Mouse (Mus musculus): ENCODE measurements around the gene Dscaml1. TPM values are rescaled to one million over a fixed set of nuclear protein-coding genes. Genes with fewer than 3 reads are reported as not detected.

Gene Dscaml1
- polyA plus RNA-seq, 1 experiment: 11.3 TPM

DNA sequence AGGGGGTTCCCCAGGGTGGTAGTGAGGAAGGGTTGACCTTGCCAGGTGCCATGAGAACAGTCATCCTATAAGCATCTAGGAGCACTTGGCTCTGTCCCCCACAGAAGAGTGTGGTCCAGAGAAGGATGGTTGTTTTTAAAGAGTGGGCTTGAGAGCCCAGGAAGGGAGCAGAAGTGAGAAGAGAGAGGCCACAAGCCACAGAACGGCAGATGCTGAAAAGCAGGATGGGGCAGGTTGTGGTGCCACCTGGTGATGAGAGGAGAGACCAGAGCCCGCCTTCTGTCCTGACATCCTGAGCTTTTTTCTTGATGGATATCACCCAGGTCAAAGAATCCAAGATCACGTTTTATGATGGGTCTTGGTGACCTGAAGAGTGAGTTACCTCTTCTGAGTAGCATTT lies 96.4 kb downstream of the Dscaml1 start:
- Histone ChIP-seq H3K27ac (ENCODE audit: control insufficient read depth, insufficient read depth, low read length) (no peak overlapping the region), H3K4me3 (ENCODE audit: control insufficient read depth, insufficient read depth, low read length) (no peak overlapping the region), H3K27me3 (ENCODE audit: control insufficient read depth, insufficient read depth, low read length) (no peaks in the 10 kb centered on the region), H3K36me3 (ENCODE audit: control insufficient read depth, insufficient read depth, low read length) (no peaks in the 10 kb centered on the region), H3K4me1 (replicated peaks; ENCODE audit: control insufficient read depth, insufficient read depth, low read length) (no peaks in the 10 kb centered on the region)
- TF ChIP-seq POLR2A (IDR thresholded peaks at IDR 0.05; ENCODE audit: control insufficient read depth, extremely low read depth, insufficient read depth, low read length, poor library complexity): no peak
- no peak for TF ChIP-seq CTCF (IDR thresholded peaks at IDR 0.05; ENCODE audit: borderline replicate concordance, control insufficient read depth, extremely low read depth, insufficient read depth, low read length, poor library complexity)
- no peak for DNase-seq
- 42% methylated on average over 3 of the region's 3 CpGs for WGBS

DNA sequence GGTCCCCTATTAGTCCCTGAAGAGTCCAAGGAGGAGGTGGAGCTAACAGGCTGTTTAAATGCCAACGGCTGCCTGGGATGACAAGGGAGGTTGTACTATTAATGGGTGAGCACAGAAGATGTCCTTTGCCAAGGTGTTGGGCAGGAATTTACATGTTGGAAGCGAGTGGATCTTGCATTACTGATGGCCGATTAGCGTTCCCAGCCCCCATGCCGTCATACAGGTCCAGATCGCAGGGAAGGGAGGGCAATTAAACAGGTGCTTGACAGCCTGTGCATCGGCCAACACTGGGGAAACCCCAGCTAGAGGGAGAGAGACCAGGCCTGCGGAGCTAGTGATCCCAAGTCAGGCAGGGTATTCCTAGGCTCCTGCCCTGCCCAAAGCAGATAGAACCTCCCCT lies 98.1 kb downstream of the Dscaml1 start:
- Histone ChIP-seq H3K36me3 (ENCODE audit: control insufficient read depth, insufficient read depth, low read length) (no peaks in the 10 kb centered on the region), H3K27me3 (ENCODE audit: control insufficient read depth, insufficient read depth, low read length) (no peaks in the 10 kb centered on the region), H3K4me1 (replicated peaks; ENCODE audit: control insufficient read depth, insufficient read depth, low read length) (no peaks in the 10 kb centered on the region), H3K4me3 (ENCODE audit: control insufficient read depth, insufficient read depth, low read length) (no peak overlapping the region), H3K27ac (ENCODE audit: control insufficient read depth, insufficient read depth, low read length) (no peak overlapping the region)
- 91% methylated on average over 8 of the region's 8 CpGs for WGBS
- TF ChIP-seq POLR2A (IDR thresholded peaks at IDR 0.05; ENCODE audit: control insufficient read depth, extremely low read depth, insufficient read depth, low read length, poor library complexity): no peak
- no peak for TF ChIP-seq CTCF (IDR thresholded peaks at IDR 0.05; ENCODE audit: borderline replicate concordance, control insufficient read depth, extremely low read depth, insufficient read depth, low read length, poor library complexity)
- no peak for DNase-seq

DNA sequence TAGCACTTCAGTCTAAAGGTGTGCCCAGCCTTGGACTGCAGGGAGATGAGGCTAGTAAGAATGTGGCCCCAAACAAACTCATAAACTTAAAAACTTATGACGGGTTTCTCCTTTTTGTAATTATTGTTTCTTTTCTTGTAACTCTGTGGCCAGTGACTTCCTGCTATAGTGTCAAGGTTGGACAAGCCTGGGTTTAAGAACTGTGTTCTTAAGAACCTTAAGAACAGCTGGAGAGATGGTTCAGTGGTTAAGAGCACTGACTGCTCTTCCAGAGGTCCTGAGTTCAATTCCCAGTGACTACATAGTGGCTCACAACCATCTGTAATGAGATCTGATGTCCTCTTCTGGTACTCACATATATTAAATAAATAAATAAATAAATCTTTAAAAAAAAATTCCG lies 106.8 kb downstream of the Dscaml1 start:
- H3K4me1 ChIP-seq (replicated peaks; ENCODE audit: control insufficient read depth, insufficient read depth, low read length): no peaks in the 10 kb centered on the region
- no peak for DNase-seq
- H3K27ac ChIP-seq (ENCODE audit: control insufficient read depth, insufficient read depth, low read length): no peak overlapping the region
- H3K36me3 ChIP-seq (ENCODE audit: control insufficient read depth, insufficient read depth, low read length): no peaks in the 10 kb centered on the region
- H3K27me3 ChIP-seq (ENCODE audit: control insufficient read depth, insufficient read depth, low read length): no peaks in the 10 kb centered on the region
- WGBS: 55% methylated on average over 2 of the region's 2 CpGs
- TF ChIP-seq CTCF (IDR thresholded peaks at IDR 0.05; ENCODE audit: borderline replicate concordance, control insufficient read depth, extremely low read depth, insufficient read depth, low read length, poor library complexity): no peak
- no peak for TF ChIP-seq POLR2A (IDR thresholded peaks at IDR 0.05; ENCODE audit: control insufficient read depth, extremely low read depth, insufficient read depth, low read length, poor library complexity)
- H3K4me3 ChIP-seq (ENCODE audit: control insufficient read depth, insufficient read depth, low read length): no peak overlapping the region

DNA sequence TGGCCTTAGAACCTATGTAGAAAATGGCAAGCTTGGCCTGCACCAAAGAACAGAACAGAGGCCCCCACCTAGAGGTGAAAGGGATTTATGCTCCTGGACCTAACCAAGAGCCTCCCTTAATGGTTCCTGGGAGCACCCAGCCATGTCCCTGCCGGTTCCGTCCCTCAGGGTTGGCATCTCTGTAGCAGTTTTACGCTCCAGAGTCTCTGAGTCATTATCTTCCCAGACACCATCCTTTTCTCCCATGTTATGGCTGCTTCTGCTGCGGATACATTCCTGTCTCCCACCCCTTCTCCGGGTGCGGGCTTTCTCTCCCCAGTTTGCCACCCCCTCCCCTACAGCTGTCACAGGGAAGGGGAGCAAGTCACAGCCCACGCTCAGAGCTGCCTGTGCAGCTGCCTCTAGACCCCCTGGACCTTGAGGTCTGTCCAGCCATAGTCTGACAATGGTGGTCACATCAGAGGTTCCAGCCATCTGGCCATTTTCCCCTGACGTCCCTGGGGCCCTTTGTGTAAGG lies 108.1 kb downstream of the Dscaml1 start:
- Histone ChIP-seq H3K27me3 (ENCODE audit: control insufficient read depth, insufficient read depth, low read length) (no peaks in the 10 kb centered on the region), H3K4me1 (replicated peaks; ENCODE audit: control insufficient read depth, insufficient read depth, low read length) (no peaks in the 10 kb centered on the region), H3K4me3 (ENCODE audit: control insufficient read depth, insufficient read depth, low read length) (no peak overlapping the region), H3K27ac (ENCODE audit: control insufficient read depth, insufficient read depth, low read length) (no peak overlapping the region), H3K36me3 (ENCODE audit: control insufficient read depth, insufficient read depth, low read length) (no peaks in the 10 kb centered on the region)
- WGBS: 90% methylated on average over 8 of the region's 8 CpGs
- DNase-seq: no peak
- no peak for TF ChIP-seq CTCF (IDR thresholded peaks at IDR 0.05; ENCODE audit: borderline replicate concordance, control insufficient read depth, extremely low read depth, insufficient read depth, low read length, poor library complexity)
- no peak for TF ChIP-seq POLR2A (IDR thresholded peaks at IDR 0.05; ENCODE audit: control insufficient read depth, extremely low read depth, insufficient read depth, low read length, poor library complexity)

DNA sequence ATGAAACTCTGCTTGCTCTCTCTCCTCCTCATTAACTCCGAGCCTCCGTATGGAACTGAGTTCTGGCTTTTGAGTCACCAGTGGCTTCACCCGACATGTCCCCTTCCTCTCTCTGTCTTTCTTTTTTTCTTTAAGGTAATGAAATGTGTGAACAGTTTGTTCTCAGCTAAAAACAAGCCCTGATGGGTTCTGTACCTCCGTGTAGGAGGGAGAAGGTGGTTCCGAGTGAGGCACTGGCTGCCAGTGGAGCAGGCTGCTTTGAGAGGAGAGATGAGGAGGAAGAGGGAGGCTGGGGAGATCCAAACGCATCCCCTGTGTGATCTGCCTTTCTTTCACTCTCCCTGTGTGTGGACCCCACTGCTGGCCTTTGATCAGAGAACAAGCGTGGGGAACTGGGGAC lies 111.2 kb downstream of the Dscaml1 start:
- H3K27me3 ChIP-seq (ENCODE audit: control insufficient read depth, insufficient read depth, low read length): no peaks in the 10 kb centered on the region
- 91% methylated on average over 7 of the region's 7 CpGs for WGBS
- no peak overlapping the region for H3K4me3 ChIP-seq (ENCODE audit: control insufficient read depth, insufficient read depth, low read length)
- H3K27ac ChIP-seq (ENCODE audit: control insufficient read depth, insufficient read depth, low read length): no peak overlapping the region
- no peaks in the 10 kb centered on the region for H3K36me3 ChIP-seq (ENCODE audit: control insufficient read depth, insufficient read depth, low read length)
- TF ChIP-seq CTCF (IDR thresholded peaks at IDR 0.05; ENCODE audit: borderline replicate concordance, control insufficient read depth, extremely low read depth, insufficient read depth, low read length, poor library complexity) (no peak), POLR2A (IDR thresholded peaks at IDR 0.05; ENCODE audit: control insufficient read depth, extremely low read depth, insufficient read depth, low read length, poor library complexity) (no peak)
- DNase-seq: no peak
- no peaks in the 10 kb centered on the region for H3K4me1 ChIP-seq (replicated peaks; ENCODE audit: control insufficient read depth, insufficient read depth, low read length)

DNA sequence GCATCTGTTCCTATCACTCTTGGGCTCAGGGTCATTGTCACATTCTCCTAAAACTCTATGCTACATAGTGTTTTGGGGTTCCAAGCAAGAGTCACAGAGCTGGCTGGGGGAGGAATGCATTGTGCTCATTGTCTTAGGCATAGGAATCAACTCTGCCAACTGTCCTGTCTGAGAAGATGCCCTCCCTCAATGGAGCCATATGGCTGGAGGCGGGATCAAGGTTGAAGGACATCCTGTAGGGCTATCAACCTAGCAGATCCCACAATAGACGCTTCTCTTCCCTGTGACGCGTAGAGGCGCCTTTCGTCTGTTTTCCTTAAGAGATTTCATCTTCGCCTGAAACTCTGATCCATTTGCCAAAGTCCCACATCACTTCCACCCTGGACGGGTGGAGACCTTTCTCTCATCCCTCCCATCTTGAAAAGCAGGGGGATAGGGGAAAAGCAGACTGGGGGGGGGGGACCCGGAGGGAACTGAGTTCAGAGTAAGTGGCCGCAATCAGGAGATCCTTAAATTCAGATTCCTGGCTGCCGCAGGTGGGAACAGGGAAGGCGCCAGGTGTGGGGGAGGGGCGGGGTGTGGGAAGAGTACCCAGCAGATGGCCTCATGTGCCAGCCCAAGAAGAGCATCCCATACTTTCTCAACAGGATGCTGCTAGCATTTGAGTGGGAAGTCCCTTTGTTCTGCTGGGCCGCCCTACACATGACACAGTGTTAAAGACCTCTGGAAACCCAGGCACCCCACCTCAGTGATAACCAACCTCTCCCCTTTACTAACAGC lies 113.0 kb downstream of the Dscaml1 start:
- WGBS: 93% methylated on average over 14 of the region's 14 CpGs
- Histone ChIP-seq H3K4me3 (ENCODE audit: control insufficient read depth, insufficient read depth, low read length) (no peak overlapping the region), H3K36me3 (ENCODE audit: control insufficient read depth, insufficient read depth, low read length) (no peaks in the 10 kb centered on the region), H3K27me3 (ENCODE audit: control insufficient read depth, insufficient read depth, low read length) (no peaks in the 10 kb centered on the region), H3K4me1 (replicated peaks; ENCODE audit: control insufficient read depth, insufficient read depth, low read length) (no peaks in the 10 kb centered on the region), H3K27ac (ENCODE audit: control insufficient read depth, insufficient read depth, low read length) (no peak overlapping the region)
- TF ChIP-seq POLR2A (IDR thresholded peaks at IDR 0.05; ENCODE audit: control insufficient read depth, extremely low read depth, insufficient read depth, low read length, poor library complexity) (no peak), CTCF (IDR thresholded peaks at IDR 0.05; ENCODE audit: borderline replicate concordance, control insufficient read depth, extremely low read depth, insufficient read depth, low read length, poor library complexity) (no peak)
- no peak for DNase-seq

All from thymus, adult 2 months (tissue).